Mouse (Mus musculus): Measurements from ENCODE around the gene Nxt1. TPM values are rescaled to one million over a fixed set of nuclear protein-coding genes. Genes with fewer than 3 reads are reported as not detected.
A peak's percentile ranks its signal among the peaks of the same experiment; 100 is the strongest.

Nxt1 gene
- 49.2 and 56.4 TPM in 2 replicates for polyA plus RNA-seq (2015; fragmentation: Nextera tagmentation; extraction: Ambion mirVana)

- peak; percentile 100 for ATAC-seq (ENCODE audit: low read depth)
- Histone ChIP-seq H3K4me1 (replicated peaks) (peaks cover 27% of the 10 kb centered on the region), H3K4me3 (peak within 1 kb of the TSS; percentile 81), H3K9me3 (no peaks in the 10 kb centered on the region), H3K27ac (replicated peaks) (peak within 1 kb of the TSS; percentile 82), H3K9ac (peak within 1 kb of the TSS; percentile 83), H3K27me3 (no peaks in the 10 kb centered on the region), H3K36me3 (peaks cover 24% of the 10 kb centered on the region), H3K4me2 (peak within 1 kb of the TSS; percentile 75)
- 1% methylated on average over 58 of the region's 58 CpGs for WGBS
Observed at GRCm38 (mm10) chr2:148672199-148673096, at the start of gene Nxt1. Gene Nxt1, plus strand, starts transcription at chr2:148672601.

GRCm38 (mm10) chr2:148623067-148623466 is 49.3 kb upstream of the Nxt1 start:
- H3K4me3 ChIP-seq: no peak overlapping the region
- H3K9ac ChIP-seq: no peak overlapping the region
- H3K27ac ChIP-seq (replicated peaks): no peak overlapping the region
- H3K9me3 ChIP-seq: no peaks in the 10 kb centered on the region
- H3K4me2 ChIP-seq: no peak overlapping the region
- WGBS: 86% methylated on average over 2 of the region's 2 CpGs
- H3K27me3 ChIP-seq: no peaks in the 10 kb centered on the region
- no peaks in the 10 kb centered on the region for H3K4me1 ChIP-seq (replicated peaks)
- no peak for ATAC-seq (ENCODE audit: low read depth)
- H3K36me3 ChIP-seq: no peaks in the 10 kb centered on the region

GRCm38 (mm10) chr2:148624484-148624883 is 47.9 kb upstream of the Nxt1 start:
- Histone ChIP-seq H3K9ac (no peak overlapping the region), H3K4me1 (replicated peaks) (no peaks in the 10 kb centered on the region), H3K9me3 (no peaks in the 10 kb centered on the region), H3K4me3 (no peak overlapping the region), H3K36me3 (no peaks in the 10 kb centered on the region), H3K27ac (replicated peaks) (no peak overlapping the region), H3K4me2 (no peak overlapping the region), H3K27me3 (no peaks in the 10 kb centered on the region)
- WGBS: 94% methylated on average over 3 of the region's 3 CpGs
- ATAC-seq (ENCODE audit: low read depth): no peak

- no peak for ATAC-seq (ENCODE audit: low read depth)
Observed at GRCm38 (mm10) chr2:148627011-148627471, 45.4 kb upstream of the Nxt1 start.

GRCm38 (mm10) chr2:148631011-148631410 is 41.4 kb upstream of the Nxt1 start:
- Histone ChIP-seq H3K27me3 (no peaks in the 10 kb centered on the region), H3K4me1 (replicated peaks) (no peaks in the 10 kb centered on the region), H3K36me3 (no peaks in the 10 kb centered on the region), H3K9ac (no peak overlapping the region), H3K4me2 (no peak overlapping the region), H3K9me3 (no peaks in the 10 kb centered on the region), H3K4me3 (no peak overlapping the region), H3K27ac (replicated peaks) (no peak overlapping the region)
- WGBS: 88% methylated on average over 2 of the region's 2 CpGs
- ATAC-seq (ENCODE audit: low read depth): no peak

More at GRCm38 (mm10) chr2:148627011-148627471, 45.4 kb upstream of the Nxt1 start:
- Histone ChIP-seq H3K4me2 (no peak overlapping the region), H3K9ac (no peak overlapping the region), H3K27me3 (no peaks in the 10 kb centered on the region), H3K27ac (replicated peaks) (no peak overlapping the region), H3K36me3 (no peaks in the 10 kb centered on the region), H3K4me3 (no peak overlapping the region), H3K9me3 (no peaks in the 10 kb centered on the region), H3K4me1 (replicated peaks) (no peaks in the 10 kb centered on the region)
- WGBS: 72% methylated on average over 3 of the region's 3 CpGs

GRCm38 (mm10) chr2:148631602-148632001 is 40.8 kb upstream of the Nxt1 start:
- Histone ChIP-seq H3K27ac (replicated peaks) (no peak overlapping the region), H3K9ac (no peak overlapping the region), H3K27me3 (no peaks in the 10 kb centered on the region), H3K4me1 (replicated peaks) (no peaks in the 10 kb centered on the region), H3K36me3 (no peaks in the 10 kb centered on the region), H3K9me3 (no peaks in the 10 kb centered on the region), H3K4me2 (no peak overlapping the region), H3K4me3 (no peak overlapping the region)
- ATAC-seq (ENCODE audit: low read depth): no peak
- 92% methylated on average over 3 of the region's 3 CpGs for WGBS

- Histone ChIP-seq H3K4me2 (no peak overlapping the region), H3K4me3 (no peak overlapping the region), H3K27ac (replicated peaks) (no peak overlapping the region), H3K4me1 (replicated peaks) (no peaks in the 10 kb centered on the region), H3K27me3 (no peaks in the 10 kb centered on the region), H3K9me3 (no peaks in the 10 kb centered on the region), H3K9ac (no peak overlapping the region), H3K36me3 (no peaks in the 10 kb centered on the region)
- ATAC-seq (ENCODE audit: low read depth): no peak
- WGBS: 88% methylated on average over 4 of the region's 4 CpGs
Observed at GRCm38 (mm10) chr2:148634466-148634865, 37.9 kb upstream of the Nxt1 start.

- Histone ChIP-seq H3K27ac (replicated peaks) (no peak overlapping the region), H3K4me3 (no peak overlapping the region), H3K9me3 (no peaks in the 10 kb centered on the region), H3K9ac (no peak overlapping the region), H3K36me3 (no peaks in the 10 kb centered on the region), H3K27me3 (no peaks in the 10 kb centered on the region), H3K4me1 (replicated peaks) (no peaks in the 10 kb centered on the region), H3K4me2 (no peak overlapping the region)
- 61% methylated on average over 1 of the region's 1 CpGs for WGBS
- no peak for ATAC-seq (ENCODE audit: low read depth)
Observed at GRCm38 (mm10) chr2:148642610-148643370, 29.6 kb upstream of the Nxt1 start.

- no peak overlapping the region for H3K9ac ChIP-seq
- H3K27ac ChIP-seq (replicated peaks): no peak overlapping the region
- no peaks in the 10 kb centered on the region for H3K36me3 ChIP-seq
- no peaks in the 10 kb centered on the region for H3K27me3 ChIP-seq
- 86% methylated on average over 6 of the region's 6 CpGs for WGBS
- no peak overlapping the region for H3K4me3 ChIP-seq
- H3K4me1 ChIP-seq (replicated peaks): no peaks in the 10 kb centered on the region
- H3K4me2 ChIP-seq: no peak overlapping the region
- ATAC-seq (ENCODE audit: low read depth): no peak
- H3K9me3 ChIP-seq: no peaks in the 10 kb centered on the region
Observed at GRCm38 (mm10) chr2:148644421-148645000, 27.9 kb upstream of the Nxt1 start.

- ATAC-seq (ENCODE audit: low read depth): peak; percentile 78
- H3K9ac ChIP-seq: no peak overlapping the region
- peaks cover 17% of the 10 kb centered on the region for H3K4me1 ChIP-seq (replicated peaks)
- no peaks in the 10 kb centered on the region for H3K9me3 ChIP-seq
- H3K27me3 ChIP-seq: no peaks in the 10 kb centered on the region
- 17% methylated on average over 3 of the region's 3 CpGs for WGBS
- H3K27ac ChIP-seq (replicated peaks): peak overlapping the region; percentile 70
- no peak overlapping the region for H3K4me3 ChIP-seq
- no peaks in the 10 kb centered on the region for H3K36me3 ChIP-seq
- no peak overlapping the region for H3K4me2 ChIP-seq
Observed at GRCm38 (mm10) chr2:148650587-148651357, 21.6 kb upstream of the Nxt1 start.

GRCm38 (mm10) chr2:148654961-148655360 is 17.4 kb upstream of the Nxt1 start:
- Histone ChIP-seq H3K4me1 (replicated peaks) (peaks cover 17% of the 10 kb centered on the region), H3K36me3 (no peaks in the 10 kb centered on the region), H3K27ac (replicated peaks) (no peak overlapping the region), H3K9ac (no peak overlapping the region), H3K4me3 (no peak overlapping the region), H3K27me3 (no peaks in the 10 kb centered on the region), H3K9me3 (no peaks in the 10 kb centered on the region), H3K4me2 (no peak overlapping the region)
- ATAC-seq (ENCODE audit: low read depth): peak; percentile 66; the same call in 1 of the 2 replicates
- WGBS: 3% methylated on average over 3 of the region's 3 CpGs
